Mouse (Mus musculus) cerebellum, adult (tissue): ENCODE measurements around the gene Kif22.

Experiments
- ATAC-seq: cut with Nextera tagmentation; 2 replicates; pipeline ENCODE4 v1.9.2; 2017; ENCODE audit warnings: mild to moderate bottlenecking, moderate library complexity, mixed read lengths; ENCODE audit not compliant: insufficient number of reproducible peaks, low FRiP score, low TSS enrichment

Kif22 gene

GRCm38 (mm10) chr7:127018416-127019305, 23.6 kb downstream of the Kif22 start:
- ATAC-seq, result no peak

GRCm38 (mm10) chr7:127017950-127018345, 24.3 kb downstream of the Kif22 start:
- no peak for ATAC-seq

GRCm38 (mm10) chr7:127016971-127017949, 25.0 kb downstream of the Kif22 start, which contains the start of gene Pagr1a:
Pagr1a (minus strand) TSS chr7:127017352.
- ATAC-seq, result peak; percentile 28; the same call in 1 of the 2 replicates

- ATAC-seq, result peak; percentile 15
Measured at GRCm38 (mm10) chr7:127016486-127016938, 25.8 kb downstream of the Kif22 start.

GRCm38 (mm10) chr7:127016481-127016485, 26.0 kb downstream of the Kif22 start, which contains the start of gene Pagr1b:
Pagr1b (minus strand) TSS chr7:127016484.
- ATAC-seq, result no peak

GRCm38 (mm10) chr7:127016081-127016480, 26.2 kb downstream of the Kif22 start:
- ATAC-seq, result peak; percentile 16; the same call in 1 of the 2 replicates

- no peak for ATAC-seq
Measured at GRCm38 (mm10) chr7:127014993-127015392, 27.3 kb downstream of the Kif22 start.

GRCm38 (mm10) chr7:127014320-127014719, 28.0 kb downstream of the Kif22 start, which contains the start of gene Mvp:
Mvp (minus strand) TSS chr7:127014621.
- ATAC-seq, result no peak

GRCm38 (mm10) chr7:127013385-127013784, 28.9 kb downstream of the Kif22 start:
- ATAC-seq, result no peak

GRCm38 (mm10) chr7:127012845-127013244, 29.4 kb downstream of the Kif22 start:
- no peak for ATAC-seq

- ATAC-seq, result no peak
Measured at GRCm38 (mm10) chr7:127012374-127012773, 29.9 kb downstream of the Kif22 start.

- ATAC-seq, result no peak
Measured at GRCm38 (mm10) chr7:127011717-127012116, 30.6 kb downstream of the Kif22 start.

- ATAC-seq, result no peak
Measured at GRCm38 (mm10) chr7:127011051-127011450, 31.2 kb downstream of the Kif22 start.

GRCm38 (mm10) chr7:127009307-127010085, 32.8 kb downstream of the Kif22 start:
- peak; percentile 16; the same call in 1 of the 2 replicates for ATAC-seq

GRCm38 (mm10) chr7:127008239-127009019, 33.8 kb downstream of the Kif22 start:
- ATAC-seq, result peak; percentile 87

GRCm38 (mm10) chr7:127007313-127008024, 34.8 kb downstream of the Kif22 start:
- no peak for ATAC-seq

GRCm38 (mm10) chr7:127004122-127004875, 38.0 kb downstream of the Kif22 start:
- no peak for ATAC-seq

- ATAC-seq, result no peak
Measured at GRCm38 (mm10) chr7:127003620-127004019, 38.7 kb downstream of the Kif22 start.
